Mouse (Mus musculus): Measurements from ENCODE around the gene Nkx2-3. TPM values are rescaled to one million over a fixed set of nuclear protein-coding genes. Genes with fewer than 3 reads are reported as not detected.

Gene Nkx2-3
- polyA plus RNA-seq, 1 experiment from 2014 or later, result not detected

GRCm38 (mm10) chr19:43608711-43609457, 3.2 kb upstream of the Nkx2-3 start:
- H3K36me3 ChIP-seq, result no peaks in the 10 kb centered on the region
- no peak overlapping the region for H3K27ac ChIP-seq
- DNase-seq (ENCODE audit: low spot score), result no peak
- H3K27me3 ChIP-seq (ENCODE audit: low read depth, poor library complexity, severe bottlenecking), result peaks cover 100% of the 10 kb centered on the region
- no peak overlapping the region for H3K4me3 ChIP-seq
- 11% methylated on average over 8 of the region's 8 CpGs for WGBS
- peaks cover 37% of the 10 kb centered on the region for H3K4me1 ChIP-seq
- H3K9me3 ChIP-seq (replicated peaks), result no peaks in the 10 kb centered on the region

GRCm38 (mm10) chr19:43609458-43610330, 2.4 kb upstream of the Nkx2-3 start:
- Histone ChIP-seq H3K4me3 (peak overlapping the region; percentile 21), H3K27ac (no peak overlapping the region), H3K9me3 (replicated peaks) (no peaks in the 10 kb centered on the region), H3K27me3 (ENCODE audit: low read depth, poor library complexity, severe bottlenecking) (peaks cover 100% of the 10 kb centered on the region), H3K36me3 (no peaks in the 10 kb centered on the region), H3K4me1 (peaks cover 44% of the 10 kb centered on the region)
- peak; percentile 62 for DNase-seq (ENCODE audit: low spot score)
- WGBS, result 2% methylated on average over 25 of the region's 25 CpGs

- under 1% methylated on average over 32 of the region's 32 CpGs for WGBS
- Histone ChIP-seq H3K27me3 (ENCODE audit: low read depth, poor library complexity, severe bottlenecking) (peaks cover 100% of the 10 kb centered on the region), H3K4me1 (peaks cover 51% of the 10 kb centered on the region), H3K9me3 (replicated peaks) (no peaks in the 10 kb centered on the region), H3K36me3 (no peaks in the 10 kb centered on the region), H3K4me3 (peak overlapping the region; percentile 21), H3K27ac (no peak overlapping the region)
- DNase-seq (ENCODE audit: low spot score), result peak; percentile 64
Measured at GRCm38 (mm10) chr19:43610341-43610848, 1.7 kb upstream of the Nkx2-3 start.

- no peaks in the 10 kb centered on the region for H3K9me3 ChIP-seq (replicated peaks)
- no peak overlapping the region for H3K4me3 ChIP-seq
- no peaks in the 10 kb centered on the region for H3K36me3 ChIP-seq
- no peak overlapping the region for H3K27ac ChIP-seq
- peaks cover 100% of the 10 kb centered on the region for H3K27me3 ChIP-seq (ENCODE audit: low read depth, poor library complexity, severe bottlenecking)
- DNase-seq (ENCODE audit: low spot score), result peak; percentile 55
- peaks cover 53% of the 10 kb centered on the region for H3K4me1 ChIP-seq
- 4% methylated on average over 8 of the region's 8 CpGs for WGBS
Measured at GRCm38 (mm10) chr19:43611110-43611509, 1.0 kb upstream of the Nkx2-3 start.

GRCm38 (mm10) chr19:43611561-43611960, 564 bp upstream of the Nkx2-3 start:
- WGBS, result 4% methylated on average over 12 of the region's 12 CpGs
- H3K4me3 ChIP-seq, result no peak overlapping the region
- H3K36me3 ChIP-seq, result no peaks in the 10 kb centered on the region
- DNase-seq (ENCODE audit: low spot score), result peak; percentile 51
- H3K27me3 ChIP-seq (ENCODE audit: low read depth, poor library complexity, severe bottlenecking), result peaks cover 100% of the 10 kb centered on the region
- H3K27ac ChIP-seq, result no peak overlapping the region
- H3K9me3 ChIP-seq (replicated peaks), result no peaks in the 10 kb centered on the region
- H3K4me1 ChIP-seq, result peaks cover 53% of the 10 kb centered on the region

- Histone ChIP-seq H3K4me3 (peak overlapping the region; percentile 25), H3K36me3 (no peaks in the 10 kb centered on the region), H3K27me3 (ENCODE audit: low read depth, poor library complexity, severe bottlenecking) (peaks cover 100% of the 10 kb centered on the region), H3K27ac (no peak overlapping the region), H3K9me3 (replicated peaks) (no peaks in the 10 kb centered on the region), H3K4me1 (peaks cover 54% of the 10 kb centered on the region)
- peak; percentile 69 for DNase-seq (ENCODE audit: low spot score)
- under 1% methylated on average over 23 of the region's 23 CpGs for WGBS
Measured at GRCm38 (mm10) chr19:43612501-43612971, 411 bp downstream of the Nkx2-3 start.

GRCm38 (mm10) chr19:43613293-43614130, 1.4 kb downstream of the Nkx2-3 start:
- Histone ChIP-seq H3K9me3 (replicated peaks) (no peaks in the 10 kb centered on the region), H3K36me3 (no peaks in the 10 kb centered on the region), H3K4me1 (peaks cover 54% of the 10 kb centered on the region), H3K4me3 (no peak overlapping the region), H3K27ac (no peak overlapping the region), H3K27me3 (ENCODE audit: low read depth, poor library complexity, severe bottlenecking) (peaks cover 100% of the 10 kb centered on the region)
- under 1% methylated on average over 26 of the region's 26 CpGs for WGBS
- peak; percentile 50 for DNase-seq (ENCODE audit: low spot score)

GRCm38 (mm10) chr19:43614341-43615073, 2.4 kb downstream of the Nkx2-3 start:
- Histone ChIP-seq H3K36me3 (no peaks in the 10 kb centered on the region), H3K27me3 (ENCODE audit: low read depth, poor library complexity, severe bottlenecking) (peaks cover 100% of the 10 kb centered on the region), H3K4me1 (peaks cover 54% of the 10 kb centered on the region), H3K9me3 (replicated peaks) (no peaks in the 10 kb centered on the region), H3K27ac (peak overlapping the region; percentile 19; the same call in 1 of the 2 replicates), H3K4me3 (peak overlapping the region; percentile 42)
- WGBS, result under 1% methylated on average over 86 of the region's 92 CpGs
- peak; percentile 76 for DNase-seq (ENCODE audit: low spot score)

GRCm38 (mm10) chr19:43615074-43615445, 2.9 kb downstream of the Nkx2-3 start:
- peak overlapping the region; percentile 19; the same call in 1 of the 2 replicates for H3K27ac ChIP-seq
- peak overlapping the region; percentile 42 for H3K4me3 ChIP-seq
- WGBS, result 1% methylated on average over 20 of the region's 20 CpGs
- H3K36me3 ChIP-seq, result no peaks in the 10 kb centered on the region
- no peak for DNase-seq (ENCODE audit: low spot score)
- H3K9me3 ChIP-seq (replicated peaks), result no peaks in the 10 kb centered on the region
- peaks cover 54% of the 10 kb centered on the region for H3K4me1 ChIP-seq
- peaks cover 100% of the 10 kb centered on the region for H3K27me3 ChIP-seq (ENCODE audit: low read depth, poor library complexity, severe bottlenecking)

- Histone ChIP-seq H3K9me3 (replicated peaks) (no peaks in the 10 kb centered on the region), H3K36me3 (no peaks in the 10 kb centered on the region), H3K27me3 (ENCODE audit: low read depth, poor library complexity, severe bottlenecking) (peaks cover 100% of the 10 kb centered on the region), H3K4me1 (peaks cover 47% of the 10 kb centered on the region), H3K27ac (no peak overlapping the region), H3K4me3 (peak overlapping the region; percentile 41)
- peak; percentile 74 for DNase-seq (ENCODE audit: low spot score)
- under 1% methylated on average over 34 of the region's 34 CpGs for WGBS
Measured at GRCm38 (mm10) chr19:43615571-43616414, 3.7 kb downstream of the Nkx2-3 start.

GRCm38 (mm10) chr19:43616415-43616861, 4.3 kb downstream of the Nkx2-3 start:
- H3K4me1 ChIP-seq, result peaks cover 43% of the 10 kb centered on the region
- peaks cover 100% of the 10 kb centered on the region for H3K27me3 ChIP-seq (ENCODE audit: low read depth, poor library complexity, severe bottlenecking)
- under 1% methylated on average over 35 of the region's 35 CpGs for WGBS
- no peak overlapping the region for H3K27ac ChIP-seq
- peak overlapping the region; percentile 41 for H3K4me3 ChIP-seq
- no peak for DNase-seq (ENCODE audit: low spot score)
- no peaks in the 10 kb centered on the region for H3K36me3 ChIP-seq
- no peaks in the 10 kb centered on the region for H3K9me3 ChIP-seq (replicated peaks)
